Mouse (Mus musculus): Measurements from ENCODE around the gene Rexo2. TPM values are rescaled to one million over a fixed set of nuclear protein-coding genes. Genes with fewer than 3 reads are reported as not detected.
A peak's percentile ranks its signal among the peaks of the same experiment; 100 is the strongest.
"Not testable (repeated sequence)": the region's sequence is repeated elsewhere in the genome, so short reads cannot be mapped to it uniquely, and the experiment has no call there.

Rexo2 gene
- total RNA-seq, 2 experiments from 2014 or later, result 65.3 to 67.9 TPM

DNA sequence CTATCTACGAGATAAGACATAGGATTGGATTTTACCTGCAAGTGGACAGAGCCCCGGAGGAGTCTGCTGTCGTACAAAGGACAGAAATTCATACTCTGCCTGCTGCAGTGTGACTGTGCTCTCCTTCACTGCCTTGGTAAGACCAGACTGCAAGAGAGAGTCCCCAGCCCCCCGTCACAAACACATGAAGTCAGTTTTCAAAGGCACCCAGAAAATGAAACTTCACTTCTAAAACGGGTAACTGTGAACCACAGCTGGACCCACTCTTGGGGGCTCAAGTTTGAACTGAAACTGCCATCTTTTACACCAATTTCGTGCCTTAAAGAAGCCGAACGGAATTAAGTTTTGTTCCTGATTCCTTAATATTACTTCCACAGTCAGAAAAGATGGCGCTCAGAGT, 6.1 kb downstream of the Rexo2 start:
- DNase-seq, result no peak
- intact Hi-C loops (cut with DNase I), result no loop called here

GRCm38 (mm10) chr9:48473131-48473530, 7.3 kb downstream of the Rexo2 start:
- DNase-seq, result no peak
- intact Hi-C loops (cut with DNase I), result no loop called here

DNA sequence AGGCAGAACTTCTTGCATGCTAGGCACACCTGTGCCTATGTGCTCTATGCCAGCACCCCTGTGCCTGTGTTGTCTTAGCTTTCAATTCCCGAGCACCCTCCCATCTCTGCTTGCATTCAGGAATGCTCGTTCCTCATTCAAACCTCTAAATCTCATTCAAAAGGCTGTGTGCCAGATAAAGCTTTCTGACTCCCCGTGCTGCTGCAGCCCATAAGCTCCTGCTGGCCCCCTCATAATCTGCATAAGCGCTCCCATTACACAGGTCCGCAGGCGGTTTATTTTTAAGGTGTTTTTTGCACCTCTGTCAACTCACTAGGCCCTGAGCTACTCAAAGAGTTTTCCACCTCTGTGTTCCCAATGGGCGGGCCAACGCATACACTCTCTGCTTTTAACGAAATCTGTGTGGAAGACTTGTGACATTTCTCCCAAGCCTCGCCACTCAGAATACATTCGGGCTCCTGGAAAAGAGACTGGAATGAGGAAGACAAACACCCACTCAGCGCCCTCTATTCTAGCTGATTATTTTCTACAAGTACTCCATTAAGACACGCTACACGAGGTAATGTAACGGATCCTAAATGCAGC, 7.9 kb downstream of the Rexo2 start:
- intact Hi-C loops (cut with DNase I), result no loop called here
- no peak for DNase-seq

DNA sequence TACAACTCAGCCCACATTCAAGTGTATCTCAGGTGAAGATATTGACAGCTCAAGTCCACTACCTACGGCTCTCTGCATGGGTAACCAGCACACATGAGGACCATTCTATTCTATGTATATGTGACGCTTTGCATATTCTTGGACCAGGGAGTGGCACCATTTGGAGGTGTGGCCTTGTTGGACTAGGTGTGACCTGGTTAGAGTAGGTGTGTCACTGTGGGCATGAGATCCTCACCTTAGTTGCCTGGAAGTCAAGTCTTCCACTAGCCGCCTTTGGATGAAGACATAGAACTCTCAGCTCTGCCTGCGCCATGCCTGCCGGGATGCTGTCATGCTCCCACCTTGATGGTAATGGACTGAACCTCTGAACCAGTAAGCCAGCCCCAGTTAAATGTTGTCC, 13.0 kb downstream of the Rexo2 start:
- not testable (repeated sequence) for DNase-seq
- intact Hi-C loops (cut with DNase I), result loop anchor here (1.0 to 5.0 kb wide), 2 partner anchors 151 to 200 kb away; no protein-coding TSS in a partner anchor

DNA sequence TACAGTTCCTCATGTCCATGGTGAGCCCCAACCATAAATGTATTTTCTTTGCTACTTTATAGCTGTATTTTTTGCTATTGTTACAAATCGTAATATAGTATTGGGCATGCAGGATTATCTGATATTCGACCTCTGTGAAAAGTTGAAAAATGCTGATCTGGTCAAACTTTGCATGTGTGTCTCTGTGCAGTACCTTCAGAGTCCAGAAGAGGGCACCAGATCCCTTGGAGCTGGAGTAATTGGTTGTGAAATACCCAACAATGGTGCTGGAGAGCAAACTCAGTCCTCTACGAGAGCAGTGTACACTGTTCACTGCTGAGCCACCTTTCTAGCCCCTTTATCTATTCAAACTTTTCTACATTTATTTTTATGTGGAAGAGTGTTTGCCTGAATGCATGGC, 13.6 kb downstream of the Rexo2 start:
- DNase-seq, result peak; percentile 65 to 82

DNA sequence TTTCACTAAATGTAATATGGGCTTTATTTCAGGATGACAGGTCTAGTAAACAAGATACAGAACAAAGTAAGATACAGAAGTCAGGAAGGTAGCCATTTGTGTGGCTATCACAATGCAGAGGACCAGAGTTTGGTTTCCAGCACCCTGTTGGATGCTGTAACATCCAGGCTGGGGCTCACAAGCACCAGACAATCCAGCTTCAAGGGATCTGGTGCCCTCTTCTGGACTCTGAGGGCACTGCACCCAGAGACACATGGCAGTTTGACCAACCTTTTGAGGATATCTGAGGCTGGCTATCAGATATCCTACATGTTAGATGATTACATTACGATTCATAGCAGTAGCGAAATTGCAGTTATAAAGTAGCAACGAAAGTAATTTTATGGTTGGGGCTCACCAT, 14.8 kb downstream of the Rexo2 start:
- DNase-seq, result no peak

More for the DNA sequence above, 13.6 kb downstream of the Rexo2 start:
- intact Hi-C loops (cut with DNase I), result loop anchor here (1.0 to 5.0 kb wide), 4 partner anchors 92 to 200 kb away; no protein-coding TSS in a partner anchor

DNA sequence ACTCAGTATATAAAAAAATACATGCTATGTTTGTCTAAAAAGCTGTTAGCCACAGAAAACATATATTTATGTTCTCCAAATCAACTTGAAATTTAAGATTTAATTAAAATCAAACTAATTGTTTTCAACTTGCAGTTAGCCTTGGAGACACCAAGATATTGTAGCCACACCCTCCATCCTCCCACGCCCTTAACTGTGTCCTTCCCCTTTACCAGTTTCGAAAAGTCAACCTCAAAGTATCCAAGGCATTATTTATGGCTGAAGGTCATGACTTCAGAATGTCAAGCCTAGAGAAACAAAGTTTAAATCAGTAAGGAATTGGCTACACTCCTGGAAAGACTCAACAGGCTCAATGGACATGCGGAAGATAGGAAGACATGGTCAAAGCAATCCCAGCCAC, 18.9 kb downstream of the Rexo2 start:
- intact Hi-C loops (cut with DNase I), result no loop called here
- DNase-seq, result no peak

More for the DNA sequence above, 14.8 kb downstream of the Rexo2 start:
- intact Hi-C loops (cut with DNase I), result loop anchor here (1.0 to 5.0 kb wide), 3 partner anchors 94 to 198 kb away; no protein-coding TSS in a partner anchor

- intact Hi-C loops (cut with DNase I), result no loop called here
- no peak for DNase-seq
These were observed 19.7 kb downstream of the Rexo2 start for GRCm38 (mm10) chr9:48460720-48461119.

GRCm38 (mm10) chr9:48459391-48459790, 21.0 kb downstream of the Rexo2 start:
- no peak for DNase-seq
- intact Hi-C loops (cut with DNase I), result no loop called here

- intact Hi-C loops (cut with DNase I), result no loop called here
- no peak for DNase-seq
These were observed 21.5 kb downstream of the Rexo2 start for GRCm38 (mm10) chr9:48458879-48459278.

DNA sequence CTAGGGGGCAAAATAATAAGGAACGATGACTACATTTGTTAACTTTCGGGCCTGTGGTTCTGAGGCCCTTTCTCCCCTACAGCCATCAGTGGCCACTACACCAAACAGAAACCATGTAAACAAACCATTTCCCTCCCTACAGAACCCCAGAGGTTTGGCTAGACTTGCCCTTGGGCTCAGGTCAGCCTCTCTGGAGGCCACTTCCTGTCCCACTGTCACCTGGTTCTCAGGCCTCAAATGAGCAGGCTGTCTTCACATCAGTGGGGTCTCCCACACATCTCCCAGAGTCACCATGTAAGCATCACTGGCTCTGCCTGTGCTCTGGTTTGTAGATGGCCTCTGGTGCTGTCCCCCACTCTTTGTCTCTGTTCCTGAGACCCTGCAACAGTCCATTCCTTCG, 24.5 kb downstream of the Rexo2 start:
- intact Hi-C loops (cut with DNase I), result no loop called here

GRCm38 (mm10) chr9:48450066-48450465, 30.4 kb downstream of the Rexo2 start:
- intact Hi-C loops (cut with DNase I), result no loop called here
- no peak for DNase-seq

More for the DNA sequence above, 24.5 kb downstream of the Rexo2 start:
- no peak for DNase-seq

- peak; percentile 33 to 54 for DNase-seq
- intact Hi-C loops (cut with DNase I), result loop anchor here (5.0 kb wide), 1 partner anchor 110 kb away; no protein-coding TSS in a partner anchor
These were observed 32.6 kb downstream of the Rexo2 start for GRCm38 (mm10) chr9:48447783-48448209.

DNA sequence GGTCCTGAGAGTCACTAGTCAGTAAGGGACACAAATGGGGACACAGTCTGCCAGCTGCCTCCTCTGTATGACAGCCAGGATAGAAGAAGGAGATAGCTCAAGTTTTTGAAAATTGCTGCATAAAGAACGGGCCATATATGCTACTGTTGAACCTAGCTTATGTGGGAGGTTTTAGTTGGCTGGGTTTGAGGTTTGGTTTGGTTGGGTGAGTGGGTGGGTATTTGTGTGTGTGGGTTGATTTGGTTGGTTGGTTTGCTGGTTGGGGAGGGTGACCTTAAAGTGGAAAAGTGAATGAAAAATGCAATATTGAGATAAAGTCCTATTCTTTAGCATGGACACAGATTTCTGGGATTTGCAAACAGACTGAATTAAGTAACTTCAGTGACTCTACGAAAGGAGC, 35.6 kb downstream of the Rexo2 start:
- intact Hi-C loops (cut with DNase I), result loop anchor here (5.0 kb wide), 1 partner anchor 112 kb away; no protein-coding TSS in a partner anchor

GRCm38 (mm10) chr9:48443873-48444272, 36.5 kb downstream of the Rexo2 start:
- no peak for DNase-seq
- intact Hi-C loops (cut with DNase I), result no loop called here

More for the DNA sequence above, 35.6 kb downstream of the Rexo2 start:
- DNase-seq, result no peak

DNA sequence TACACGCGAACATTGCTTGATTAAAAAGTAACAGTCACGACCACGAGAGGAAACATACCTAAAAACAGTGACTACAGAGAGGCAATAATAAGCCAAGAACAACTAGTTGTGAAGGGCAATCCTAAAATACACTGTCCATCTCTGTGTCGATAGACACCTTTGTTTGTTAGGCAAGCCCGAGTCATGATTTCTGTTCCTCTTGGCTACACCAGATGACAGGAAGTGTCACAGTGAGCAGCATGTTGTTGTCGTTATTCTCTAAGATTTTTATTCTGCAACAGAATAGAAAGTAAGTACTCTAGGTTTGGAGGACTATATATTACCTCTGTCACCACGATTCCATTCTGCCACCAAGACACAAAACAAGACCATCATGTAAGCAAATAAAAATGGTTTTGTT, 48.0 kb downstream of the Rexo2 start:
- DNase-seq, result no peak
- intact Hi-C loops (cut with DNase I), result no loop called here

DNA sequence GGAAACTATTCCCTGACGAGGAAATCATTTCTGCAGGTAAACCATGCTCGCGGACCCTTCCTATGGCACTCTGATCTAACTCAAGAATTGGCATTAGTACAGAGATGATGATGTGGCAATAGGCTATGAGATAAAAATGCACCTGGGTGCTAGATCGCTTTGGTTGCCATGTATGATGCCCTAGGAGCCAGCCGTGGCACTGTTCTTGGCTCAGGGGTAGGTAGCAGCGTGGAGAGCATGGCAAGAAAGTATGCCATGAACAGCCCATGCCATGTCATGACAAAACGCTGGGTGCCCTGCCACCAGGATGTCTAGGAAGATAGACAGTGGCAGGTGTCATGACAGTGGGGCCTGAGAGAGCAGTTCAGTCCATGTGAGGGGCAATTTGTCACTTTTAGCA, 53.2 kb downstream of the Rexo2 start:
- DNase-seq, result no peak
- intact Hi-C loops (cut with DNase I), result no loop called here

GRCm38 (mm10) chr9:48423256-48423655, 57.2 kb downstream of the Rexo2 start:
- peak in 1 of 2 experiments; percentile 7 for DNase-seq
- intact Hi-C loops (cut with DNase I), result no loop called here

- intact Hi-C loops (cut with DNase I), result no loop called here
- DNase-seq, result no peak
These were observed 58.0 kb downstream of the Rexo2 start for GRCm38 (mm10) chr9:48422382-48422781.

DNA sequence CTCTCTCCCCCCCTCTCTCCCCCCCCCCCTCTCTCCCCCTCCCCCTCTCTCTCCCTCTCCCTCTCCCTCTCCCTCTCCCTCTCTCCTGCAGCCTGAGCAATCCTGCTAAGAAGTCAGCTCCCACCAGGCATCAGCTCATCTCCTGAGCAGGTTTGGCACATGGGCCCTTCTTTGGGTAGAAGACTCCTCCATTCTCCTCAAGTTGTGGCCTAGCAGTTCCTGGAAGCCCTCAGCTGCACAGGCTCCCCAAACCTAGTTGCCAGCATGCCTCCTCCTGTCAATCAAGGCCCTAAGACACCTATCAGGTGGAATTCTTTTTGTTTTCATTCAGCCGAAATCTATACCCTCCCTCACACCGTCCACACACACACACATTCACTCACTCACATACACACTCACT, 58.9 kb downstream of the Rexo2 start:
- no peak for DNase-seq
- intact Hi-C loops (cut with DNase I), result no loop called here

GRCm38 (mm10) chr9:48421029-48421428, 59.4 kb downstream of the Rexo2 start:
- DNase-seq, result no peak
- intact Hi-C loops (cut with DNase I), result no loop called here

GRCm38 (mm10) chr9:48420437-48420836, 60.0 kb downstream of the Rexo2 start:
- intact Hi-C loops (cut with DNase I), result no loop called here
- no peak for DNase-seq

GRCm38 (mm10) chr9:48418829-48419228, 61.6 kb downstream of the Rexo2 start:
- no peak for DNase-seq
- intact Hi-C loops (cut with DNase I), result no loop called here

Measured in heart, postnatal 10 days (tissue).